Mouse (Mus musculus) spleen, adult 2 months (tissue): ENCODE measurements around the gene Cacna1s.

Experiments
- CTCF ChIP-seq: fragments of 200-500 bp; IDR thresholded peaks from 2 replicates; pipeline ENCODE4 v1.5.1; 2011; ENCODE audit warnings: mild to moderate bottlenecking, inconsistent platforms; ENCODE audit not compliant: insufficient read depth, insufficient read length, insufficient replicate concordance; ENCODE audit errors: extremely low read depth
- POLR2A ChIP-seq: fragments of 200-500 bp; IDR thresholded peaks from 2 replicates; pipeline ENCODE4 v1.6.1; 2011; ENCODE audit warnings: low read depth, low read length, inconsistent platforms

- no peak for TF ChIP-seq CTCF
- no peak for TF ChIP-seq POLR2A
These were observed 76.5 kb downstream of the Cacna1s start for GRCm38 (mm10) chr1:136128944-136129589.
